Mouse (Mus musculus) MEL (cell line): ENCODE measurements around the gene Pirt. TPM values are rescaled to one million over a fixed set of nuclear protein-coding genes. Genes with fewer than 3 reads are reported as not detected.

Experiments
- polyA plus RNA-seq, 2 experiments: library from polyadenylated mRNA; stranded (reverse) in 1 of 2; unstranded in 1 of 2; fragments of >175 nt in 1 of 2; fragments of >200 nt in 1 of 2; gene quantifications; 2 replicates each; pipeline versions ENCODE4 v1.2.1 to v1.2.4; 2012; ENCODE audit warnings: low replicate concordance in 2 of 2, low read depth in 1 of 2; ENCODE audit not compliant: insufficient read length in 2 of 2, insufficient read depth in 1 of 2, missing spikeins in 1 of 2
- total RNA-seq: library from RNA; depleted of rRNA; stranded (reverse); fragments of 300-350 nt; gene quantifications from 2 replicates; pipeline ENCODE4 v1.2.3, GENCODE M21; 2012; rRNA removed

Pirt gene
- total and polyA plus RNA-seq, 3 experiments: not detected

Other genes starting within 250 kb of the Pirt start
- gene Tmem238l, start 44.7 kb downstream of the Pirt start, total RNA-seq: not detected in 2 replicates
- not detected for gene Tmem238l, start 44.7 kb downstream of the Pirt start, polyA plus RNA-seq
- 0.23 and 0.35 TPM in 2 replicates for gene Tmem220, start 113.2 kb downstream of the Pirt start, total RNA-seq
- gene Tmem220, start 113.2 kb downstream of the Pirt start, polyA plus RNA-seq: under 1 TPM in 1 of 2 experiments, not detected in 1; 0.99 TPM
- 23.0 and 27.8 TPM in 2 replicates for gene Adprm, start 140.6 kb downstream of the Pirt start, total RNA-seq
- 100 to 1,000 TPM in 1 of 2 experiments, 10 to 100 TPM in 1; 19.7 to 531 TPM for gene Adprm, start 140.6 kb downstream of the Pirt start, polyA plus RNA-seq
- gene Sco1, start 140.7 kb downstream of the Pirt start, total RNA-seq: 29.8 and 32.9 TPM in 2 replicates
- gene Sco1, start 140.7 kb downstream of the Pirt start, polyA plus RNA-seq: 10 to 100 TPM in 1 of 2 experiments, not detected in 1; 14.1 TPM
- 0.81 and 1.5 TPM in 2 replicates for gene Myh3, start 166.3 kb downstream of the Pirt start, total RNA-seq
- gene Myh3, start 166.3 kb downstream of the Pirt start, polyA plus RNA-seq: 1 to 10 TPM in 1 of 2 experiments, not detected in 1; 1.7 TPM